Mouse (Mus musculus): ENCODE measurements around the gene Ano3.

Gene Ano3

DNA sequence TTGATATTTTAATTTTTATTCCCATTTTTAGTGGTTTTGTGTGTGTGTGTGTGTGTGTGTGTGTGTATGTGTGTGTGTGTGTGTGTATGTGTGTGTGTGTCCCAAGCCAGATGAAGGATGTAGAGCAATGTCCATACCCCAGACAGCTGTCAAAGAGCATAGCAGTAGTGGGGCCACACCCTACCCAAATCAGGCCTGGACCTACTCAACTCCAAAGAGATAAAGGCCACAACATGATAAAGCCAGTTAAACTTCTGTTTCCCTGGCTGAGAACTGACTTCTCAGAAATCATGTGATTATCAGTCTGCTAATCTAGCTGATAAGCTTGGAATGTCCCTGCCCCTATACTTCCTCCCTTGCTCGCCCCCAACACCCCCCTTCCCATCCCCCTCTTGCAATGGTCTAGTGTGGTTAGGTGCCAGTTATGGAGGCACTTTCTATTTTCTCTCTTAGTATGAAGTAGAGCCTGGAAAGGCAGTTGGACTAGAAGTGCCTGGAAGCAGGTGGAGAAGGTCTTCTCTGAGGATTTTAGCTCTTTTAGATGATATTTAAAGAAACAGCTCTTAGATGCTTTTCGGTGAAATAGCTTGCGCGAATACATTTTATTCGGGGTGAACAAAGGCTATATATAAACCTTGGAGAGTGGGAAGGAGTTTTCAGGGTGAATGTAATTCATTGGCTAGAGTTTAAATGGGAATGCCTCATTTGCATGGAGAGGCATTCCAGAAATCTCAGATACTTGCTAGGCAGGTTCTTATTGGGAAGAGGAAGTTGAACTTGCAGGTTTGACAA is 144.2 kb downstream of the Ano3 start:
- no peak for DNase-seq (ENCODE audit: low spot score in 2 of 2)

DNA sequence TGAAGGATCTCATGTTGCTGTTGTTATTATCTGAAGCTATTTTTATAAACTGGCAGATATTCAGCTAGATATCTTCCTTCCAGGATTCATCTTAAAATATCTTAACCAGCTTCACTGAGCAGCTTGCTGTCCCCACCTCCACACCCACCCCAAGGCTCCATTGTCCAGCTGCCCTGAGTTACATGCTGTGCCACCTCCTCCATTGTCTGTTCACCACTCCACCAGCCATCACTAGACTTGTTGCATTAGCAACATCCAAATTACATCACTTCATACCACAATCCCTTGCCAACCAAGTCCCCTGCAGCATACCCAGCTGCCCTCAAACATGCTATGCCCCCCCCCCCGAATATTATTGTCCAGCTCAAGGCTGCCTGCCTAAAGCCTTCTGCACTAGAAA is 154.8 kb downstream of the Ano3 start:
- DNase-seq (ENCODE audit: low spot score in 2 of 2), result no peak

DNA sequence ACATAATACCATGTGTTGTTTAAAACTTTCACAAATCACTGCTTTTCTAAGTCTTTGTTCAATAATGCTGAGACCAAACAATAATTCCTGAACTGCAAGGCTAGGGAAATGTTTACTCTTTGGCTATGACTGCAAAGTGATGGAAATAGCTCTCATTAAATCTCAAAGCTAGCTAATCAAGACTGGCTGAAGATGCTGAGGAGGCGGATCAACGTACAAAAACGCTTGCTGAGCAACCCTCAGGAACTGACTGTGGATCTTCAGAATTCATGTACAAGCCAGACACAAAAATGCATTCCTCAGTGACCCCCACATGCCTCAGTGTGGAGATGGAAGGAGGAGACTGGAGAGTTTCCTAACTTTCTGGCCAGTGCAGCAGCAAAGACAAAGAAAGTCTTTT is 155.3 kb downstream of the Ano3 start:
- DNase-seq (ENCODE audit: low spot score in 2 of 2), result no peak

DNA sequence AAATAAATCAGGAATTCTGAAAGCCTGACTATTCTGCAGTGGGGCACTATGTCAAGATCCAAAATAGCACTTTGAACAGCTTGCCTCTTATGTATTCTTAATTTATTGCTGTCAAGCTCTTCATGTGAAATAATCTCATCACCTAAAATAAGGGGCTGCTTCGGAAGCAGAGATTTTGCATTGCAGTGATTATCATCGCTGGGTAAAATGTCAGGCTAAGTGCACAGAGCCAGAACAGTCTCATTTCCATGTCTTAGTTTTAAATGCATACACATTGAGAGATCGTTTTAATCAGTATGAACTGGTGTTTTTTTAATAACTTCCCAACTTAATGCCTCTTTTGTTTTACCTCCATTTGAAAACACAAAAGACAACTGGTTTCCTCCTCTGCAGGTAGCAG is 163.3 kb downstream of the Ano3 start:
- DNase-seq (ENCODE audit: low spot score in 2 of 2), result no peak

DNA sequence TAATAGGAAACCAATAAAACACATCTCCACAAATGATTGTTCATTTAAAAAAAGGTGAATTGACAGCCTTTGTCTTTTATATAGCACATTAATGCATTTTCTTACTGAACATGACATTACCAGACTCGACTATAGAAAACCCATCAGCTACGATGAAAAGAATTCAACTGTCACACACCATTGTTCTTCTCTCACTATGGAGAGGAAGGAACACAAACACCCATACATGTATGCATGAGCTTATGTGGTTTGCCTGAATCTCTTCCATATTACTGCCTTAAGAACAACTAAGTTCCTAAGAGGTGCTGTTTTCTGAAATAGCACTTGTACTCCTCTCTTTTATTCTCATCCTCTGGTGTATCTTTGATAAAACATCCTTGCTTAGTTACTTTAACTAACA is 191.3 kb downstream of the Ano3 start:
- DNase-seq (ENCODE audit: low spot score in 2 of 2), result no peak

DNA sequence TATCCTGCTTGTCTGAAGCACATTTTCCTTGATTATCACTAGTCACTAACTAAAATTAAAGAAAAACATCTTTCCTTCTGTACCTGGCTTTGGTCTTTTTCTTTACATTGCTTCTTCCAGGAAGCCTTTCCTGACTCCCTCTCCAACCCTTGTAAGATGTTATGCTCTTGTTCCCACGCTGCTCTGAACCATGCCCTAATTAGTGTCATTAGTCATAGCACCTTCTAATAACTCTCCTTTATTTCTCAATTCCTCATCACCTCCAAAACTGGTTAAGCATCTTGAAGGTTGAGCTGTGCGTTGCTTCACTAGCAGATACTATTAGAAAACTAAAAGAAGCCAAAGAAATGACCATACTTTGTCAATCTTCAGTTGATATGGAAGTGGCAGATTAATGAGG is 193.2 kb downstream of the Ano3 start:
- DNase-seq (ENCODE audit: low spot score in 2 of 2), result no peak

DNA sequence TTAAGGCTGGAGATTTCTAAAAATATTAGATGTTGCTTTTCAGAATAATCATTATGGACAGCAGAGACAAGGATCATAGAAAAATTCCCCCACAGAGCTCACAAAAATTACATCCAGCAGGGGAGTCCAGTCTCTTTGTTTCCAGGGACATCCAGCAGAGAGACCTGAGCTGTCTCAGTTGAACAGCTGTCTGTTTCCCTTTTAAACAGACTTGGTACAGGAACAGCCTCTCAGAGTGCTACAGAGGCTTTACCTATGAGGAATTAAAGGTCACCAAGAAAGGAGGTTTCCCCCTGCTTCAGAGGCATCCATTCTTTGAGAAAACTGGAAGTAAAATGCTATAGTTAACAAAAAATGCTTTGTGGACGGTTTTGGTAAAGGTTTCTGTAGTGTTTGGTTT is 210.2 kb downstream of the Ano3 start:
- no peak for DNase-seq (ENCODE audit: low spot score in 2 of 2)

DNA sequence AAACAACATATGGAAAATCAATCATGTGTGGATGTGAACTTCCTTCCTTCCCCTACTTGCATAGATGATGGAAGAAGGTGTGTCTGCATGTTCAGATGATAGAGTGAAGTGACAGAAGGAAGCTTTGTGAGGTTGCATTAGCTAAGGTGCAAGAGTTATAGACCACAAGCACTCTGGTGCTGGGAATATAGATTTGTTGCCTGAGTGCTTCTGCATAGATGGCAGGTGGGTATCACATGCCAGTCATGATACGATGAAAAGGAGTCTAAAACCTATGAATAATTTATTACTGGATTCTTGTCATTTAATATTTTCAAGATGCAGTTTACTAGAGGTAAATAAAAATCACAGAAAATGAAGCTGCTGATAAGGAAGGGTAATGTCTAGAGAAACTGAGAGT is 210.9 kb downstream of the Ano3 start:
- no peak for DNase-seq (ENCODE audit: low spot score in 2 of 2)

DNA sequence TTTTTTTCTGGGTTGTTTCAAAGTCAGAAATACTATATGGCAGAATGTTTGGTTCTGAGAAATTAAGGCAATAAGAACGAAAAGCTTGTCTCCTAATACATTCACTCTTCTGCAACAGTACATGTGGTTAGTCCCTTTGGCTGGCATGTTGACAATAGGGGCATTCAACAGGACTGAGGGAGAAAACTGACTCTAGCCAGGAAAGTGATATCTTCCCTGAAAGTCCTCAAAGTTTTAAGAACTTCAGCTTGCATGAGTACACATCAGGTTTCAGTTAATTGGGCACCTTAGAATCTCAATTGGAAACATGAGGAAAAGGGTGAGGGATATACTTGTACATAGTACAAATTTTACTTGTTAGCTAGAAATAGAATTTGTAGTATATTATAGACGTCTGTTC is 212.7 kb downstream of the Ano3 start:
- DNase-seq (ENCODE audit: low spot score in 2 of 2), result no peak

DNA sequence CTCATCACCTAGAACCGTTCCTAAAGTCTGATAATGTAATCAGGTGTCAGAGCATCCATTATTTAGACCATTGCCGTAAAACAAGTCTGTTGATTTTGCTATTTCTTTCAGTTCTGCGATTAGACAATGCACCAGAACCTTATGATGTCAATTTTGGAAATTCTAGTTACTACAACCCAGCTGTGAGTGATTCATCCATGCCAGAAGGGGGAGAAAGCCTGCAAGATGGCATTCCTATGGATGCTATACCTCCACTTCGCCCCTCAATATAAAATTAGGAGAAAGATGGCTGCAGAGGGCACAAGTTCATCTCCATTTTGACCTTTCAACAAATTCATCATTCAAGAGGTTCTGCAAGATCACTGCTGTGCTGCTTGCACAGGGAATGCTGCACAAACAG is 213.5 kb downstream of the Ano3 start:
- DNase-seq (ENCODE audit: low spot score in 2 of 2), result no peak

DNA sequence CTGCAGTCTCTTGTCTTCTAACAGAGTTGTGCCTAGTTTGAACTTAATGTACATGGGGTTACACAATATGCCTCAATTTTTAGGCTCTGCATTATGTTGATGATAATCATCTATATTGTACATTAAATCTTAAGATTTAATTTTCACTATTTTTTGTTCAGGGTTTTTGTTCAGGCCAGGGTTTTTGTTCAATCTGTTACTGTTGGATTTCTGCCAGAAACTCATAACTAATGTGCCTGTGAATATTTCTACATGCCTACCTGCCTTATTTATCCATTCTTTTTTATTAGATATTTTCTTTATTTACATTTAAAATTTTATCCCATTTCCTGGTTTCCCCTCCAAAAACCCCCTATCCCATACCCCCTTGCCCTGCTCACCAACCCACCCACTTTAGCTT is 224.6 kb downstream of the Ano3 start:
- no peak for DNase-seq (ENCODE audit: low spot score in 2 of 2)

DNA sequence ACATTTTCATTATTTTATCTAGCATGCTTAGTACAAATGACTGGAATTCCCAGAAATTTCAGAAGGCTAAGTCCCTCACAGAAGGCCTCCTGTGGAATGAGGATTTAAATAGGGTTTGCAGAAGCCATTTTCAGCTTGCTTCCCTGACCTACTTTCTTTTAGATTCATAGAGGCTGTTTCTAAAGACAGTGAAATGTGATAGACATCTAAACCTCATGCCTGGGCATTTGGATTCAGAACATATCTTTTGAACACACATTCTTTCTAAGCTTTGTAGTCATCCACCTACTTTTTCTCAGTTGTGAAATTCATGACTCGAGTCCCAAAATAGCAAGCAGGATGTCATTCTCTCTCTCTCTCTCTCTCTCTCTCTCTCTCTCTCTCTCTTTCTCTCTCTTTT is 228.5 kb downstream of the Ano3 start:
- no peak for DNase-seq (ENCODE audit: low spot score in 2 of 2)

DNA sequence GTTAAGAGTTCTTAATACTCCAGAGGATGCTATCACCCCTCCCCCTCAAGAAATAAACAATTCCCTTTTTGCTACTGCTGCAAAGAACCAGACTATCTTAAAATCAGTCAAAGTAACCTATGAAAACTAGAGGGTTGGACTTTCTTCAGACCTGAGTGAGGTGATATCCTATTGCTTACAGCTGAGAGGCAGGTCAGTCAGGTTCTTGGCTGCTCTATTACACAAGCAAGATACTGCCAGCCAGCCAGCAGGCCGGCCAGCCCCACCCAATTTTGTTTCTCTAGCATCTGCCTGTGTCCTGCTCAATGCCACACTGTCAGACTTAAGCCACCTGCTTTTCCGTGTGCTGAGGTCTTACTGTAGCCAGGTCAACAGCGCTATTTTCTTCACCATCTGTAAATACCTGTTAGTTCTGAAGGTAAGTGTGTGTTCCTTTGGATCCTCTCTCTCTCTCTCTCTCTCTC is 229.4 kb downstream of the Ano3 start, which contains the start of gene Muc15:
TSS of gene Muc15 (plus strand) at position 51 of the 464 bp plus-strand sequence.
- peak in 1 of 2 experiments; percentile 27 for DNase-seq (ENCODE audit: low spot score in 2 of 2)

DNA sequence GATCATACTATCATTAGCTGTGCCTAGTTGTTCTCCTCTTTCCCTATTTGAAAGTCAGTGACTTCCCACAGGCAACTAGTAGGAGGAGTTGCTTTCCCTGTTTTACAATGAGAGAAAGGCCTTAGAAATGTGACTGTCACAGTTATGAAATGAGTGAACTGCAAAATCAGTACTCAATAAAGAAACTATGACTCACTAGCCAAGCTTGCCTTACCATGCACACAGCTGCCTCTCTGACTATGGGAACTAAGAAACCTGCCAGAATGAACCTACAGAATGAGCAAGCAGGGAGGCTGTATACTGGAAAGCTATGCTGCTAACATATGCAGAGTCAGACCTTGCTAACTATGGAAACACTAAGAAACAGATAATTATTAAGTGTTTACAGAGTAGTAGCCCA is 231.7 kb downstream of the Ano3 start:
- DNase-seq (ENCODE audit: low spot score in 2 of 2), result no peak

DNA sequence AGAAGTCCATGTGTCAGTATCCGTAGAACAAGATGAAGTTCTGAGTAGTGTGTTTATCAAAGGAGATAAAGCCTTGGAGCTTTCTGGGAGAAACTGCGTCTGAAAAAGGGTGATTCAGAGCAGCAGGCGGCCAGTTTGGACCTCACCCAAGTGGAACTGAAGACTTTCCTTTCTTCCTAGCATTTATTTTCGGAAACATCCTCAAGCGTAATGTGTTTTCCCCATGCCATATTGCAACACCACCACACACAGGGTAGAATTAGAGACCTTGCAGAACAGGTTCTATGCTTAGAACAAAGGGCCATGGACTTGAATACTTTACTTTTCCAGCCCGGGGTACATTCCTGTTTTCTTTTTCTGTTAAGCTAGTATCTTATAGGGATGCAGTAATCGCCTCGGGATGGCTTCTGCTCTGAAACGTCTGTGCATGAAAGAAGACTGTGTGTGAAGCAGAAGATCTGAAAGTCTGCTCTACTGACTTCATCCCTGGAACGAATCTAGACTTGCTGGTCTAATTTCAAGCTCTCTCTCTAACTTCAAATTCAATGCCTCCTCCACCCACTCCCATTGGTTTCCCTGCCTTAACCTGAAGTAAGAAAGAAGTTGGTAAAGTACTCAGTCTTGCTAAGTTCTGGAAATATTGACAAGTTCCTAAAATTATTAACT is 240.5 kb downstream of the Ano3 start:
- DNase-seq (ENCODE audit: low spot score in 2 of 2), result peak in 1 of 2 experiments; percentile 41

DNA sequence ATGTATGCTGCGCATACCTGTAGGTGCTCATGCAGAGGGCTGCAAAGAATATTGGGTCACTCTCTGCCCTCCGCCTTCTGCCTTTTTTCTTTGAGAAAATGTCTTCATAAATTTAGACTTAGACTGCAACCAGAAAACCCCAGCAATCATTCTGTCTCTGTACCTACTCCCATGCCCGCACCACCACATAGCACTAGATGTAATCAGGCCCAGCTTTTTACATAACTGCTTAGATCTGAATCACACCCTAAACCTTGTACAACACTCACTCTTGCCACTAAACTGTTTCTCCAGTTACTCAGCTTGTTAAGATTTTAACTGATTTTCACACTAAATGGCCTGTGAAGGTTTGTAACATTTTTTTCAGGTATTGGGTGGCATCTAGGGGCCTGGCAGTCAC is 241.3 kb downstream of the Ano3 start:
- no peak for DNase-seq (ENCODE audit: low spot score in 2 of 2)

DNA sequence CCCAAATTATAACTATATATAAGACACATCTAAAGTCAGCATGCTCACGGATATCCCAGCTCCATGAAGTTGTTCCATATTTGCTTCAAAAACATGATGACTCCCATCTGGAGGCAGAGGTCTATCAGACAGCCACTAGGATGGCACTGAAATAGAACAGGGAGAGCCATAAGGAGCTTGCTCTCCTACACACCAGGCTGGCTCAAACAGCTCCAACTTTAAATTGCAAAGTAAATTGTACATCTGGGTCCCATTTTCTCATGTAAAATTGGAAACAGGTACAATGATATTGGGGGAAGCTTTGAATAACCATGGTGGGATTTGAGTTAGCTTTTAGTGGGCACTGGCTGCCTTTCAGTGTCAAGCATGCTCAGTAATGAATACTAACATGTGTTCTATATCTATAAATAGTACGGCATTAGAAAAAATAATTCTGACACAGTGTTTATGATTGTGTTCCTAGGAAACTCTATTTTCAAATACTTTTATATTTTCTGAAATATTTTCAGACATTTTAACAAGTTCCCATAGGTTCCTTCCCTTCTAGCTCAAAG is 279.6 kb downstream of the Ano3 start:
- no peak for DNase-seq (ENCODE audit: low spot score in 2 of 2)

DNA sequence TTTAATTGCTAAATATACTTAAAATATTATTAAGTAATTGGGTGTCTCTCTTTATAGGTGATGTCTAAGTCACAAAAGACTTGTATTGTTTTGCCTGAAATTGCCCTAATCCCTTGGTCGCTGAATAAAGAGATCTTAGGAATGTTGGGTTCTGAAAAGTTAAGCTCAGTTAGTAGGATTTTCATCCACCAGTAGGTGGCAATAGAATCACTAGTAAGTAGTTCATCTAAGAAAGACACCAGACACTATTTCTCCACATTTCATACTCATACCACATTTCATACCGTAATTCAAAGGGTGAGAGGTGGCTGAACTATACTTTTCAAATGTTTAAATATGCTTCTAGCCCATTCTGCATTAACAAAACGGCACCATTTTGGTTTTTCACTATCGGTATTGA is 287.4 kb downstream of the Ano3 start:
- no peak for DNase-seq (ENCODE audit: low spot score in 2 of 2)

DNA sequence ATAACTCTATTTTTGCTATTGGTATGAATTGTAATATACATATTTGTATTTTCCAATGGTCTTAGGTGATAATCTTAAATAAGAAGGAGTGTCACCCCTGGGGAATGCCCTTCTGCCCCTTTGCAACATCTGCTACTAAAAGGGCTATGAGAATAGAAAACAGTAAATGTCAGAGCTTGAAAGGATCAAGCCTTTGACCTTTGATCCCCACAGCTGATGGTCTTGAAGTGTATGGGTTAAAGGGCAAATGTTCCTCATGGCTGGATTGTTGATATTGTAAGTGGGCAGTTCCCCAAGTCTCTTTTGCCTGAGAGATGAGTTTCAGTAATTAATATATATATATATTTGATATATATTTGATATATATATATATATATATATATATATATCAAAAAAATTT is 305.9 kb downstream of the Ano3 start:
- no peak for DNase-seq (ENCODE audit: low spot score in 2 of 2)

DNA sequence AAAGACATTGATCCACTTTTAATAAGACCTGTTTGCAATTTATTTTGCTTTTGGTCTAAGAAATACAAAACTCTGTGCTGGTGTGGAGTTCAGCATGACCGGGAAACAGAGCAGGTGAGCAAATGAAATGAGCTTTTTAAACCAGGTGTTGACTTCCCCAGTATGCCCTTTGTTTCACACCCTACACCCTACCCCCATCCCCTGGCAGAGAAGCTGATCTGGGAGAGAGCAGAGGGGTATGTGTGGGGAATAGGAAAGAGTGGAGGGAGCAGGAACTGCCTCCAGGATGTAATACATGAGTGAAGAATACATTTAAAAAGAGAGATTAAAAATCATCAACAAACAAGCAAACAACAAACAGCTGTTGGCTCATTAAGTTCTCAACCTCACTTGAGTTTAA is 306.4 kb downstream of the Ano3 start:
- DNase-seq (ENCODE audit: low spot score in 2 of 2), result no peak
